Mouse (Mus musculus) forebrain, embryonic 13.5 days (tissue): ENCODE measurements around the gene Vmn2r75. TPM values are rescaled to one million over a fixed set of nuclear protein-coding genes. Genes with fewer than 3 reads are reported as not detected.
"Not testable (repeated sequence)": the region's sequence is repeated elsewhere in the genome, so short reads cannot be mapped to it uniquely, and the experiment has no call there.

Experiments used
- ATAC-seq: fragments of 200-750 bp; cut with Nextera tagmentation; 2 replicates; pipeline ENCODE4 v1.8.0; 2017
- H3K27ac ChIP-seq: fragments of 300-500 bp; sonication (generic); 2 replicates; pipeline ENCODE4 v1.5.1; 2015; ENCODE audit warnings: inconsistent platforms, mild to moderate bottlenecking, moderate library complexity
- H3K27me3 ChIP-seq: fragments of 300-500 bp; sonication (generic); 2 replicates; pipeline ENCODE4 v1.6.1; 2015; ENCODE audit warnings: mild to moderate bottlenecking, inconsistent platforms
- H3K36me3 ChIP-seq: fragments of 300-500 bp; sonication (generic); 2 replicates; pipeline ENCODE4 v1.6.1; 2015; ENCODE audit warnings: mild to moderate bottlenecking, inconsistent platforms; ENCODE audit not compliant: poor library complexity, severe bottlenecking
- H3K4me1 ChIP-seq: fragments of 300-500 bp; sonication (generic); 2 replicates; pipeline ENCODE4 v1.6.1; 2015; ENCODE audit warnings: inconsistent platforms
- H3K4me2 ChIP-seq: fragments of 300-500 bp; sonication (generic); 2 replicates; pipeline ENCODE4 v1.6.1; 2015; ENCODE audit warnings: inconsistent platforms, mild to moderate bottlenecking, moderate library complexity
- H3K4me3 ChIP-seq: fragments of 300-500 bp; sonication (generic); 2 replicates; pipeline ENCODE4 v1.5.1; 2015; ENCODE audit warnings: mild to moderate bottlenecking, inconsistent platforms
- H3K9ac ChIP-seq: fragments of 300-500 bp; sonication (generic); 2 replicates; pipeline ENCODE4 v1.6.1; 2015; ENCODE audit warnings: mild to moderate bottlenecking, inconsistent platforms
- H3K9me3 ChIP-seq: fragments of 300-500 bp; sonication (generic); replicated peaks from 2 replicates; pipeline ENCODE4 v1.6.1; 2016; ENCODE audit warnings: inconsistent platforms
- WGBS: fragments of 180-500 bp; shearing (Covaris S2); methylation state at CpG from one replicate; pipeline ENCODE4 v1.1.7; 2015; 5-methylcytosine and 5-hydroxymethylcytosine counted together
- polyA plus RNA-seq: library from polyadenylated mRNA; unstranded; fragments of >200 nt; fragmentation: Nextera tagmentation; extraction: Ambion mirVana; gene quantifications from 2 replicates; pipeline ENCODE4 v1.2.1, GENCODE M21; 2015

The Vmn2r75 gene
- polyA plus RNA-seq = not detected in 2 replicates

GRCm38 (mm10) chr7:86171678-86172077, at the start of gene Vmn2r75:
Gene Vmn2r75, minus strand, starts transcription at chr7:86171778.
- not testable (repeated sequence) for H3K27ac ChIP-seq, H3K4me2 ChIP-seq, H3K4me3 ChIP-seq, H3K4me1 ChIP-seq, H3K27me3 ChIP-seq, H3K9ac ChIP-seq, ATAC-seq, H3K36me3 ChIP-seq, H3K9me3 ChIP-seq
- WGBS = 70% methylated on average over 1 of the region's 1 CpGs

- Histone ChIP-seq H3K4me1 (no peaks in the 10 kb centered on the region), H3K9me3 (no peaks in the 10 kb centered on the region), H3K4me3 (no peak overlapping the region), H3K9ac (no peak overlapping the region), H3K27ac (no peak overlapping the region), H3K4me2 (no peak overlapping the region), H3K36me3 (no peaks in the 10 kb centered on the region), H3K27me3 (no peaks in the 10 kb centered on the region)
- ATAC-seq = no peak
Measured at GRCm38 (mm10) chr7:86211345-86211744, 39.8 kb upstream of the Vmn2r75 start.

Other genes with a start within 250 kb of the Vmn2r75 start
- not detected in 2 replicates for gene Vmn2r74, start 210.1 kb downstream of the Vmn2r75 start, polyA plus RNA-seq
- gene Vmn2r76, start 74.5 kb upstream of the Vmn2r75 start, polyA plus RNA-seq = not detected in 2 replicates
- not detected in 2 replicates for gene Olfr310, start 105.4 kb upstream of the Vmn2r75 start, polyA plus RNA-seq
- not detected in 2 replicates for gene Olfr309, start 141.9 kb upstream of the Vmn2r75 start, polyA plus RNA-seq
- gene Olfr308, start 153.9 kb upstream of the Vmn2r75 start, polyA plus RNA-seq = not detected in 2 replicates
- not detected in 2 replicates for gene Olfr307, start 165.8 kb upstream of the Vmn2r75 start, polyA plus RNA-seq
- gene Olfr305, start 195.2 kb upstream of the Vmn2r75 start, polyA plus RNA-seq = not detected in 2 replicates
- not detected in 2 replicates for gene Olfr304, start 214.9 kb upstream of the Vmn2r75 start, polyA plus RNA-seq
- not detected in 2 replicates for gene Olfr303, start 226.0 kb upstream of the Vmn2r75 start, polyA plus RNA-seq
- not detected in 2 replicates for gene Olfr301, start 232.1 kb upstream of the Vmn2r75 start, polyA plus RNA-seq